Mouse (Mus musculus) cortical plate, adult 2 months (tissue): ENCODE results near the gene Dtnb. TPM values are rescaled to one million over a fixed set of nuclear protein-coding genes. Genes with fewer than 3 reads are reported as not detected.
A peak's percentile ranks its signal among the peaks of the same experiment; 100 is the strongest.

Experiments used
- H3K27ac ChIP-seq: fragments of 200-500 bp; 2 replicates; pipeline ENCODE4 v1.5.1; 2012; ENCODE audit warnings: low read length, control low read depth, inconsistent platforms; ENCODE audit not compliant: insufficient read depth
- H3K4me1 ChIP-seq: fragments of 200-500 bp; 2 replicates; pipeline ENCODE4 v1.6.1; 2011; ENCODE audit warnings: low read length; ENCODE audit not compliant: control insufficient read depth, insufficient read depth
- H3K4me3 ChIP-seq: fragments of 200-500 bp; 2 replicates; pipeline ENCODE4 v1.5.1; 2011; ENCODE audit warnings: mild to moderate bottlenecking, low read length, control low read depth; ENCODE audit not compliant: insufficient read depth
- CTCF ChIP-seq: fragments of 200-500 bp; IDR thresholded peaks from 2 replicates; pipeline ENCODE4 v1.5.1; 2011; ENCODE audit warnings: mild to moderate bottlenecking, control low read depth, low read length; ENCODE audit not compliant: insufficient read depth; ENCODE audit errors: extremely low read depth
- POLR2A ChIP-seq: fragments of 200-500 bp; IDR thresholded peaks from 2 replicates; pipeline ENCODE4 v1.6.1; 2011; ENCODE audit warnings: mild to moderate bottlenecking, low read length, control low read depth; ENCODE audit not compliant: insufficient read depth; ENCODE audit errors: extremely low read depth
- polyA plus RNA-seq: library from polyadenylated mRNA; depleted of rRNA; stranded (reverse); fragments of >200 nt; gene quantifications from 2 replicates; pipeline ENCODE4 v1.2.3, GENCODE M21; 2012

Dtnb gene
- polyA plus RNA-seq, 1 experiment = 134 TPM

DNA sequence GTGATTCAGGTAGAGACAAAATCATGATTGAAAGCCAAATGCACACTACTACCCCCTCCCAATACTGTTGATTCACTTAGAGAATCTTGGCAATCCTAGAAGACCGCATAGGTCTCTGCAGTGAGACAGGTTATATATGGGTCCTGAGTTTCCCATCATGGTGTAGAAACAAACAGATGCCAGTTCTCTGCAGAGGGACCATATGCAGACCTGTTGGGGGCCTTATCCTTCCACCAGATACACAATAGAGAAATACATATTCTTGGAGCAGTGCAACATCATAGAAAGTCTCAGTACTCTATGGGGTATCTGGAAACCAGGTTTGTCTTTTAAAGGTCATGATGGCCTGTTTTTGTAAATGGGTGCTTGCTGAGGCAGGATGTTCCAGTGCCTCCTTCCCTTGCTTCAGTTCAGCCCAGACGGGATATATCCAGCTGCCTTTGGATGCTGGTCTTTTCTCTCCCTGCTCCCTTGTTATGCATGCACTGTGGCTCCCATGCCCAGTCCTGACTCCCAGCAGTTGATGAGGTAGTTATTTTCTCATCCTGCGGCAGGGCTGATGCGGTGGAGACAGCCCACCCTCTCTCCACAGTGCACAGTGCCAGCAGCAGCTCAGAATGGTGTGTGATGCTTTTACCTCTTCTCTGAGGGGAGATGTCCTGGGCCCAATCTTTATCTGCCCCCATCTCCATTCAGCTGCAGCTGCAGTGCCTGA lies 188.9 kb downstream of the Dtnb start:
- no peak overlapping the region for H3K4me3 ChIP-seq
- H3K27ac ChIP-seq = no peak overlapping the region
- TF ChIP-seq POLR2A = no peak
- no peak for TF ChIP-seq CTCF
- H3K4me1 ChIP-seq = no peaks in the 10 kb centered on the region

DNA sequence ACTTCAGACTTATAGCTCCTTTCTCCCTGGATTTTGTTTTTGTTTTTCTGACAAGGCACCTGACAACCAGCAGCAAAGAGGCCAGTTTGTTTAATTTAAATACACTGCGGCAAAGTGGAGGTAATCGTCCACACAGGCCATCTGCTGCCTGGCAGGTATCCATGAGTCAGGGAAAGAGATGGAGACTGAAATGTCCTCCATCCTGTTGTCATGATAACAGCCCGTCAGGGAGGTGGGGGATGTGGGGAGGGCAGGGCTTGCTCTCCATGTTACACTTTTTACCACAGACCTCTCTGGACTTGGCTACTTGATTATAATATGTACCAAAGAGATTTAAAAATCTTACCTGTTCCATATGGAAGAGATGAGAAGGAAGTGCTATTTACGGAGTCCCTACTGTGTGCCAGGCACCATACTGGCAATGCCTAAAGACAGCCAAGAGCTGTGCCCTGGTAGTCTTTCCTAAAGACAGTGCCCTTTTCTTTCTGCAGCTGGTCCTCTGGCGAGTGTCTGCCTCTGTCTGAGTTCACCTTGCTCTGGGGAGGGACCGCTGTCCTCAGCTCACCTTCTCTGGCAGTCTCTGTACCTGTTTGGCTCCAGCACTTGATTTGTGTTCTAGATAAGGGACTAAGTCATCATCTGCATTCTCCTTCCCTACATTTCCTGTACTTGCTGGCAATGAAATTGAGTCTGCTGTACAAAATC lies 189.6 kb downstream of the Dtnb start:
- H3K27ac ChIP-seq = no peak overlapping the region
- H3K4me1 ChIP-seq = no peaks in the 10 kb centered on the region
- TF ChIP-seq CTCF = no peak
- TF ChIP-seq POLR2A = no peak
- no peak overlapping the region for H3K4me3 ChIP-seq

DNA sequence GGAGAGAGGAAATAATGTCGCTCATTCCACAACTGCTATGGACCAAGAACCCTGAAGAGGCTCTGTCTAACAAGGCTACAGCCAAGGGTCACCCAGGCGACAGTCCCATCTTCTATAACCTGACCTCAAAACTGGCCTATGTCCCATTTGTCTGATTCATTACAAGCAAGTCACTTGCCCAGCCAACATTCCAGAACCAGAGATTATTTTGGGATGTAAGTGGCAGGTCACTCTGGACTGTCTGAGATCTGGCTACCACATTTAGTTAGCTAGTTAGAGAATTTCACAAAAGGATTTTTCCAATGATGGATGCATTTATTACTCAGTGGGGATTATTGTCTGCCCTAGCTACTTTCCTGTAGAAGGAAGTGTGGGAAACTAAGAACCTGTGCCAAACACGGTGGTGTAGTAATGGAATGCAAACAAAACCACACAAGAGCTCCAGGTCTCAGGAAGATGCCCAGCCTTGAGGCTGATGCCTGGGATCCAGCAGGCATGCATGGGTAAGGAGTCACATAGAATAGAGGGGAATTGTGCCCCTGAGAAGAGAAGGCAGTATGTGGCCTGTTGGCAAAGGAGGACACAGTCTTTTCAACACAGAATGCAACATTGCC lies 192.1 kb downstream of the Dtnb start:
- no peak overlapping the region for H3K27ac ChIP-seq
- H3K4me1 ChIP-seq = no peaks in the 10 kb centered on the region
- no peak for TF ChIP-seq CTCF
- H3K4me3 ChIP-seq = no peak overlapping the region

DNA sequence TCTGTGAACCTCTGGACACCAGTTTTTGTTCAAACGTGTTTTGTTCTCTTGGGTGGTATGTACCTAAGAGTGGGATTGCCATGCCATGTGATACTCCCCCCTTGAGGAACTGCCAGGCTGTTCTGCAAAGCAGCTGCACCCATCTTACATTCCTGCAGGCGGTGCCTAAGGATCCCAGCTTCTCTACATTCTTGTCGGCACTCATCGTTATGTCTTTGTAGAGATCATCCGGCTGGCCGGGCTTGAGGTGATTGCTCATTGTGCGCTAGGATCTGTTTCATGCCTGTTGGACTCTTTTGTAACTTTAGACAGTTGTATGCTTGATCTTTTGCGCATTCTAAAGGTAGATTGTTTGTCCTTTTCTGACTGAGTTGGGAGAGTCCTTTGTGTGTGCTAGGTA lies 195.2 kb downstream of the Dtnb start:
- Histone ChIP-seq H3K4me1 (0 out of 2 replicates have a peak, but pooled peaks cover 1% of the 10 kb centered on the region), H3K4me3 (no peak overlapping the region)
- TF ChIP-seq POLR2A (no peak), CTCF (no peak)

DNA sequence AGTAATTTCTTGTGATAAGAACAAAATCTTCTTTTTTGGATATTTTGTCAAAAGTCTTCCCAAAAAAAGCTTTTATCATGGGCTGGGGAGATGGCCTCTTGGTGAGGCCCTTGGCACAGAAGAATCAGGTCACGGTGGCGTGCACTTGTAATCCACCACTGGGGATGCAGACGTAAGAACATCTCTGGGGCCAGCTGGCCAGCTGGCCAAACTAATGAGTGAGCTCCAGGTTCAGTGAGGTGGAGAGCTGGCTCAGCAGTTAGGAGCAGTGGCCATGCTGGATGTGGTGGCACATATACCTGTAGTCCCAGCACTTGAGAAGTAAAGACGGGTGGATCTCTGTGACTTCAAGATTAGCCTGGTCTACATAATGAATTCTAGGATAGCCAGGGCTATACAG lies 196.2 kb downstream of the Dtnb start:
- no peak for TF ChIP-seq CTCF
- TF ChIP-seq POLR2A = no peak
- Histone ChIP-seq H3K27ac (no peak overlapping the region), H3K4me3 (no peak overlapping the region)

More for the DNA sequence above, 195.2 kb downstream of the Dtnb start:
- no peak overlapping the region for H3K27ac ChIP-seq

GRCm38 (mm10) chr12:3770546-3770945 lies 198.4 kb downstream of the Dtnb start:
- peaks cover 6% of the 10 kb centered on the region for H3K4me1 ChIP-seq
- H3K27ac ChIP-seq = peak overlapping the region; percentile 43
- TF ChIP-seq POLR2A (no peak), CTCF (no peak)
- H3K4me3 ChIP-seq = no peak overlapping the region

More for the DNA sequence above, 196.2 kb downstream of the Dtnb start:
- H3K4me1 ChIP-seq = peaks cover 1% of the 10 kb centered on the region; the same call in 1 of the 2 replicates

- H3K4me3 ChIP-seq = no peak overlapping the region
- peak overlapping the region; percentile 43 for H3K27ac ChIP-seq
- H3K4me1 ChIP-seq = peaks cover 6% of the 10 kb centered on the region
- TF ChIP-seq CTCF (no peak), POLR2A (no peak)
Observed at GRCm38 (mm10) chr12:3771080-3771479, 198.9 kb downstream of the Dtnb start.

- peaks cover 6% of the 10 kb centered on the region for H3K4me1 ChIP-seq
- TF ChIP-seq CTCF (no peak), POLR2A (no peak)
- no peak overlapping the region for H3K4me3 ChIP-seq
- H3K27ac ChIP-seq = no peak overlapping the region
Observed at GRCm38 (mm10) chr12:3773643-3774042, 201.5 kb downstream of the Dtnb start.

- TF ChIP-seq POLR2A (no peak), CTCF (no peak)
- H3K27ac ChIP-seq = no peak overlapping the region
- H3K4me3 ChIP-seq = no peak overlapping the region
- peaks cover 14% of the 10 kb centered on the region for H3K4me1 ChIP-seq
Observed at GRCm38 (mm10) chr12:3776015-3776414, 203.8 kb downstream of the Dtnb start.
